Mouse (Mus musculus) intestine, embryonic 14.5 days (tissue): ENCODE measurements at regions not wholly inside any gene's neighbourhood (a gene's known extent, or its start where the extent isn't known, plus 50 kb on each side); places are given as distances from the start of the nearest gene placed in this dataset.
"Not testable (repeated sequence)": the region's sequence is repeated elsewhere in the genome, so short reads cannot be mapped to it uniquely, and the experiment has no call there.

Source experiments
- ATAC-seq: fragments of 200-750 bp; cut with Nextera tagmentation; replicated peaks from 2 replicates; pipeline ENCODE4 v1.8.0; 2017; ENCODE audit warnings: low read depth, moderate number of reproducible peaks, moderate TSS enrichment, moderate library complexity; ENCODE audit not compliant: low FRiP score, low TSS enrichment
- DNase-seq: peaks from one replicate; pipeline ENCODE4 v3.0.0-alpha.2; 2018; ENCODE audit warnings: low spot score
- H3K27ac ChIP-seq: fragments of 300-500 bp; sonication (generic); 2 replicates; pipeline ENCODE4 v1.5.1; 2014; ENCODE audit warnings: low read depth, mild to moderate bottlenecking, control low read depth
- H3K27me3 ChIP-seq: fragments of 300-500 bp; sonication (generic); replicated peaks from 2 replicates; pipeline ENCODE4 v1.6.1; 2014; ENCODE audit warnings: low read length, control low read depth; ENCODE audit not compliant: control insufficient read depth, insufficient read depth
- H3K36me3 ChIP-seq: fragments of 300-500 bp; sonication (generic); 2 replicates; pipeline ENCODE4 v1.6.1; 2014; ENCODE audit warnings: low read length, control low read depth; ENCODE audit not compliant: control insufficient read depth, insufficient read depth
- H3K4me1 ChIP-seq: fragments of 300-500 bp; sonication (generic); replicated peaks from 2 replicates; pipeline ENCODE4 v1.6.1; 2014; ENCODE audit warnings: low read length, control low read depth, mixed read lengths; ENCODE audit not compliant: control insufficient read depth, insufficient read depth
- H3K4me2 ChIP-seq: fragments of 300-500 bp; sonication (generic); 2 replicates; pipeline ENCODE4 v1.6.1; 2014; ENCODE audit warnings: low read length
- H3K4me3 ChIP-seq: fragments of 300-500 bp; sonication (generic); 2 replicates; pipeline ENCODE4 v1.5.1; 2014; ENCODE audit warnings: low read depth, low read length, control low read depth, mixed read lengths
- H3K9ac ChIP-seq: fragments of 300-500 bp; sonication (generic); 2 replicates; pipeline ENCODE4 v1.6.1; 2014; ENCODE audit warnings: mild to moderate bottlenecking, low read length
- H3K9me3 ChIP-seq: fragments of 300-500 bp; sonication (generic); 2 replicates; pipeline ENCODE4 v1.6.1; 2016; ENCODE audit warnings: low read length, control low read depth; ENCODE audit not compliant: control insufficient read depth
- WGBS: fragments of 180-500 bp; shearing (Covaris S2); extraction: QIAGEN DNeasy Blood & Tissue Kit; methylation state at CpG from one replicate; pipeline ENCODE4 v1.1.7; 2014; 5-methylcytosine and 5-hydroxymethylcytosine counted together

GRCm38 (mm10) chr2:135558026-135558425 lies 100.8 kb upstream of the Plcb4 start:
- not testable (repeated sequence) for H3K27ac ChIP-seq, H3K9me3 ChIP-seq, H3K36me3 ChIP-seq, H3K4me1 ChIP-seq, H3K27me3 ChIP-seq, ATAC-seq, DNase-seq, H3K4me3 ChIP-seq, H3K4me2 ChIP-seq, H3K9ac ChIP-seq
- WGBS, result 94% methylated on average over 8 of the region's 8 CpGs

GRCm38 (mm10) chr2:135559328-135559727 lies 99.5 kb upstream of the Plcb4 start:
- Histone ChIP-seq H3K4me3 (no peak overlapping the region), H3K27me3 (no peaks in the 10 kb centered on the region), H3K9me3 (no peaks in the 10 kb centered on the region), H3K4me2 (no peak overlapping the region), H3K4me1 (no peaks in the 10 kb centered on the region), H3K9ac (no peak overlapping the region), H3K36me3 (no peaks in the 10 kb centered on the region), H3K27ac (no peak overlapping the region)
- ATAC-seq (no peak), DNase-seq (no peak)
- WGBS, result 57% methylated on average over 3 of the region's 3 CpGs

- no peaks in the 10 kb centered on the region for H3K27me3 ChIP-seq
- DNase-seq, result no peak
- ATAC-seq, result no peak
- H3K36me3 ChIP-seq, result no peaks in the 10 kb centered on the region
- H3K4me1 ChIP-seq, result no peaks in the 10 kb centered on the region
- 86% methylated on average over 9 of the region's 9 CpGs for WGBS
- no peak overlapping the region for H3K27ac ChIP-seq
- H3K4me2 ChIP-seq, result no peak overlapping the region
- no peak overlapping the region for H3K4me3 ChIP-seq
- no peak overlapping the region for H3K9ac ChIP-seq
- H3K9me3 ChIP-seq, result no peaks in the 10 kb centered on the region
These were observed 98.7 kb upstream of the Plcb4 start for GRCm38 (mm10) chr2:135559933-135560710.

- ATAC-seq, result no peak
- WGBS, result 92% methylated on average over 1 of the region's 1 CpGs
- Histone ChIP-seq H3K4me3 (no peak overlapping the region), H3K4me1 (no peaks in the 10 kb centered on the region), H3K9me3 (no peaks in the 10 kb centered on the region), H3K27ac (no peak overlapping the region), H3K9ac (no peak overlapping the region), H3K4me2 (no peak overlapping the region), H3K36me3 (no peaks in the 10 kb centered on the region), H3K27me3 (no peaks in the 10 kb centered on the region)
- DNase-seq, result no peak
These were observed 98.0 kb upstream of the Plcb4 start for GRCm38 (mm10) chr2:135560856-135561255.

GRCm38 (mm10) chr2:135561716-135562115 lies 97.1 kb upstream of the Plcb4 start:
- Histone ChIP-seq H3K27ac (no peak overlapping the region), H3K4me2 (no peak overlapping the region), H3K27me3 (no peaks in the 10 kb centered on the region), H3K4me1 (no peaks in the 10 kb centered on the region), H3K9ac (no peak overlapping the region), H3K9me3 (no peaks in the 10 kb centered on the region), H3K4me3 (no peak overlapping the region), H3K36me3 (no peaks in the 10 kb centered on the region)
- 71% methylated on average over 7 of the region's 7 CpGs for WGBS
- DNase-seq (no peak), ATAC-seq (no peak)

- Histone ChIP-seq H3K4me2 (no peak overlapping the region), H3K4me3 (no peak overlapping the region), H3K27ac (no peak overlapping the region), H3K27me3 (no peaks in the 10 kb centered on the region), H3K9me3 (no peaks in the 10 kb centered on the region), H3K9ac (no peak overlapping the region), H3K36me3 (no peaks in the 10 kb centered on the region), H3K4me1 (no peaks in the 10 kb centered on the region)
- DNase-seq (no peak), ATAC-seq (no peak)
- 56% methylated on average over 10 of the region's 10 CpGs for WGBS
These were observed 96.5 kb upstream of the Plcb4 start for GRCm38 (mm10) chr2:135562140-135562890.

GRCm38 (mm10) chr2:135564231-135564630 lies 94.6 kb upstream of the Plcb4 start:
- Histone ChIP-seq H3K36me3 (no peaks in the 10 kb centered on the region), H3K9ac (no peak overlapping the region), H3K9me3 (no peaks in the 10 kb centered on the region), H3K4me3 (no peak overlapping the region), H3K4me1 (no peaks in the 10 kb centered on the region), H3K27me3 (no peaks in the 10 kb centered on the region), H3K4me2 (no peak overlapping the region), H3K27ac (no peak overlapping the region)
- no peak for ATAC-seq
- 70% methylated on average over 4 of the region's 4 CpGs for WGBS
- DNase-seq, result no peak

GRCm38 (mm10) chr2:135568350-135568749 lies 90.5 kb upstream of the Plcb4 start:
- no peak for ATAC-seq
- no peak overlapping the region for H3K4me2 ChIP-seq

GRCm38 (mm10) chr2:135571599-135571998 lies 87.2 kb upstream of the Plcb4 start:
- H3K4me2 ChIP-seq, result no peak overlapping the region

More at GRCm38 (mm10) chr2:135568350-135568749, 90.5 kb upstream of the Plcb4 start:
- Histone ChIP-seq H3K27me3 (no peaks in the 10 kb centered on the region), H3K9me3 (no peaks in the 10 kb centered on the region), H3K36me3 (no peaks in the 10 kb centered on the region), H3K4me1 (no peaks in the 10 kb centered on the region), H3K27ac (no peak overlapping the region), H3K9ac (no peak overlapping the region), H3K4me3 (no peak overlapping the region)
- WGBS, result 89% methylated on average over 2 of the region's 2 CpGs
- no peak for DNase-seq

More at GRCm38 (mm10) chr2:135571599-135571998, 87.2 kb upstream of the Plcb4 start:
- no peak overlapping the region for H3K27ac ChIP-seq
- ATAC-seq (no peak), DNase-seq (no peak)
- H3K4me3 ChIP-seq, result no peak overlapping the region
- no peaks in the 10 kb centered on the region for H3K9me3 ChIP-seq
- no peaks in the 10 kb centered on the region for H3K36me3 ChIP-seq
- no peaks in the 10 kb centered on the region for H3K4me1 ChIP-seq
- no peak overlapping the region for H3K9ac ChIP-seq
- 77% methylated on average over 5 of the region's 5 CpGs for WGBS
- H3K27me3 ChIP-seq, result no peaks in the 10 kb centered on the region
